Mouse (Mus musculus): ENCODE measurements around the gene Olfr764-ps1. TPM values are rescaled to one million over a fixed set of nuclear protein-coding genes. Genes with fewer than 3 reads are reported as not detected.
"Not testable (repeated sequence)": the region's sequence is repeated elsewhere in the genome, so short reads cannot be mapped to it uniquely, and the experiment has no call there.

The Olfr764-ps1 gene
- not detected in 2 replicates for polyA plus RNA-seq (2016; fragmentation: Nextera tagmentation; extraction: Ambion mirVana)

DNA sequence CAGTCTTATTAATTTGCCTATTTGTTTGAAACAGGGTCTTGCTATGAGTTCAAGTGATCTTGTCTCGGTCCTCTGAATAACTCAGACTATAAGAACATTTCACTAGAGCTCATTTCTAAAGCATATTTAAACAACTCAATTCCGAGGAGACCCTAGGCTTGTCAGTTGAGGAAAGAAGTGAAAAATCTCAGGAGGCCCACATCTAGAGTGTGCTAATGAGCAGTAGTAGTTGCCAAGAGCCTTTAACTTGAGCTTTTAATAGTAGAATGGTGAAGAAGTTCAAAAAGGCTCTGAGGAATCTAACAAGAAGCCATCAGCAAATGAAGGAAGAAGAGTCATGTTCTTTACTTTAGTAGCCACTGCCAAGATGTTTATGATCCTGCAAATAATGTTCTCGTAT is at the start of gene Olfr764-ps1:
Gene Olfr764-ps1 (minus strand): TSS at position 101 of the 400 bp plus-strand sequence.
- Histone ChIP-seq H3K36me3 (no peaks in the 10 kb centered on the region), H3K27ac (no peak within 1 kb of the TSS), H3K9me3 (no peaks in the 10 kb centered on the region), H3K4me3 (no peak within 1 kb of the TSS), H3K27me3 (ENCODE audit: insufficient read depth, poor library complexity, severe bottlenecking) (no peaks in the 10 kb centered on the region), H3K4me1 (no peaks in the 10 kb centered on the region)
- no peak for DNase-seq (ENCODE audit: low spot score)
- 75% methylated on average over 3 of the region's 3 CpGs for WGBS

DNA sequence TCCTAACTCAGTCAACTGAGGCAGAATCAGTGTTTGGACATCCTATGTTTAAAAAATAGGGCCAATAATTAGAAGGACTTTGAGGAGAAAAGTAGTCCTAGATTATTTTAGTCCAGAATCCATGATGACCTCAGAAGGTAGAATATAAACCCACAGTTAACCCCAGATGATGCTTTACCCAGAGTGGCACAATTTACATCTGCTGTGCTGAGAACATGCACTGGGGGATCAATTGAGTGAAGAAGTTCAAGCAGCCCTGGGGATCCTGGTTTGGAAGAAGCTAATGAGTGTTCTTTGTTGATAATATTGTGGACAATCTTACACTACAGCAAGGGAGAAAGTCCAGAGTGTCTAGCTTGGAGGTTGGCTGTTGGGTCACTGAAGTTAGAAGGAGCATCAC is 43.1 kb upstream of the Olfr764-ps1 start, which contains the start of gene Olfr767:
Gene Olfr767 (minus strand): TSS at position 101 of the 400 bp plus-strand sequence.
- DNase-seq (ENCODE audit: low spot score) = not testable (repeated sequence)

DNA sequence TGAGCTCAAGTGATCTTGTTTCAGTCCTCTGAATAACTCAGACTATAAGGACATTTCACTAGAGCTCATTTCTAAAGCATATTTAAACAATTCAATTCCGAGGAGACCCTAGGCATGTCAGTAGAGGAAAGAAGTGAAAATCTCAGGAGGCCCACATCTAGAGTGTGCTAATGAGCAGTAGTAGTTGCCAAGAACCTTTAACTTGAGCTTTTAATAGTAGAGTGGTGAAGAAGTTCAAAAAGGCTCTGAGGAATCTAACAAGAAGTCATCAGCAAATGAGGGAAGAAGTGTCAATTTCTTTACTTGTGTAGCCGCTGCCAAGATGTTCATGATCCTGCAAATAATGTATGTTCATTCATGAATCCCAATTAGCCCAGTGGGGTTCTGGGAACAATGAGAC is 29.2 kb upstream of the Olfr764-ps1 start, which contains the start of gene Olfr766-ps1:
Gene Olfr766-ps1 (minus strand): TSS at position 101 of the 400 bp plus-strand sequence.
- H3K36me3 ChIP-seq = no peaks in the 10 kb centered on the region
- H3K4me3 ChIP-seq = no peak within 1 kb of the TSS
- no peaks in the 10 kb centered on the region for H3K4me1 ChIP-seq
- no peak for DNase-seq (ENCODE audit: low spot score)
- 77% methylated on average over 2 of the region's 2 CpGs for WGBS
- H3K27me3 ChIP-seq (ENCODE audit: insufficient read depth, poor library complexity, severe bottlenecking) = no peaks in the 10 kb centered on the region
- H3K27ac ChIP-seq = no peak within 1 kb of the TSS
- H3K9me3 ChIP-seq = no peaks in the 10 kb centered on the region

More for the DNA sequence above, 43.1 kb upstream of the Olfr764-ps1 start, which contains the start of gene Olfr767:
- H3K4me1 ChIP-seq; H3K9me3 ChIP-seq; H3K27ac ChIP-seq; H3K27me3 ChIP-seq (ENCODE audit: insufficient read depth, poor library complexity, severe bottlenecking); H3K36me3 ChIP-seq; H3K4me3 ChIP-seq: not testable (repeated sequence)

DNA sequence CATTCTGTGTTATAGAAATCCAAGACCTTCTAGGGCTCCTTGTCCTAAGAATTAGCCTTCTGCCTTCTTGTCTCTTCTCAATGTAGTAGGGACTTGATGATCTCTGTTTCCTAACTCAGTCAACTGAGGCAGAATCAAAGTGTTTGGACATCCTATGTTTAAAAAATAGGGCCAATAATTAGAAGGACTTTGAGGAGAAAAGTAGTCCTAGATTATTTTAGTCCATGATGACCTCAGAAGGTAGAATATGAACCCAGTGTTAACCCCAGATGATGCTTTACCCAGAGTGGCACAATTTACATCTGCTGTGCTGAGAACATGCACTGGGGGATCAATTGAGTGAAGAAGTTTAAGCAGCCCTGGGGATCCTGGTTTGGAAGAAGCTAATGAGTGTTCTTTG is 10.2 kb upstream of the Olfr764-ps1 start, which contains the start of gene Olfr765:
Gene Olfr765 (minus strand): TSS at position 101 of the 400 bp plus-strand sequence.
- H3K27ac ChIP-seq; H3K4me1 ChIP-seq; H3K27me3 ChIP-seq (ENCODE audit: insufficient read depth, poor library complexity, severe bottlenecking); H3K4me3 ChIP-seq; DNase-seq (ENCODE audit: low spot score); H3K36me3 ChIP-seq; H3K9me3 ChIP-seq: not testable (repeated sequence)

DNA sequence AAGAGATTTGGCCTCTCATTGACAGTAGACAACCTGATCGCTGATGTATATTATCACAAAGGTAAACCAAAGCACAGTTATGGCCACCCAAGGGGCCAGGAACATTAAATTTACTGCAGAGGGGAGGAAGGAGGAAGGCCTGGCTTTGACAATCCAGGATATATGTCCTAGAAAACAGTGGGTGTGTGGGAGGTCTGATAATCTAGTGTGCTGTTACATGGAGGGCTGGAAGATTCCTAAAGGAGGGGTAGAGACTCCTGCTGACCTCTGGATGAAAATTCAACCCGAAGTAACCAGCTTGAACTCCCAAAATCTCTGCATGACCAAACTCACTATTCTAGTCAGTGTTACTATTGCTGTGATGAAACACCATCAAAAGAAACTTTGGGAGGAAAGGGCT is 11.4 kb downstream of the Olfr764-ps1 start:
- no peaks in the 10 kb centered on the region for H3K27me3 ChIP-seq (ENCODE audit: insufficient read depth, poor library complexity, severe bottlenecking)
- no peaks in the 10 kb centered on the region for H3K4me1 ChIP-seq
- no peak for DNase-seq (ENCODE audit: low spot score)
- no peaks in the 10 kb centered on the region for H3K36me3 ChIP-seq
- H3K27ac ChIP-seq = no peak overlapping the region
- 77% methylated on average over 2 of the region's 2 CpGs for WGBS
- no peak overlapping the region for H3K4me3 ChIP-seq
- H3K9me3 ChIP-seq = no peaks in the 10 kb centered on the region

DNA sequence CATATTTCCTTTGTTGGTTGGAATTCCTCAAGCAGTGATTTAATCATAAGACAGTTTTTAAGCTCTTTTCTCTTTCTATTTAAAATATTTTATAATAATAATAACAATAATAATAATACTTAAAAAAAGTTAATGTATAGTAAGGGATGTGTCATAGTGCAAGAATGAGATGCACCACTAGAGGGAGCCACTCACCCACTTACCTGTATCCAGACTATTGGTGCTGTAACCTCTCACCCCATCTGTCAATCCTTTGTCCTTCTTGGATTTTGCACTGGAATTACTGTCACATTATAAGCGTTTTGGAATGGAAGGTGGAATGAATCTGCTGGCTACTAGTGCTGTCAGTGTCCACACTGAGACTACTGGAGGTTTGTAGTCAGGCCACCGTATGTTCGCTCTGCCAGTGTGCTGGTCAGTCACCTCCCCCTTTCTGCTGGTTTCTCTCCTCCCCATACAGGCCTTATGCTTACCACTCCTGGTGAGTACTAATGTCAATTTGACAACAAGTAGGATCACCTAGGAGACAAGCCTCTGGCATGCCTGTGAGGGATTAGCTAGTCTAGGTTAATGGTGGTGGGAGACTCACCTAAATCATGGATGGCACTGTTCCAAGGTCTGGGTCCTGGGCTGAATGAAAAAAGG is 13.6 kb downstream of the Olfr764-ps1 start:
- H3K27me3 ChIP-seq (ENCODE audit: insufficient read depth, poor library complexity, severe bottlenecking) = no peaks in the 10 kb centered on the region
- WGBS = 56% methylated on average over 3 of the region's 3 CpGs

DNA sequence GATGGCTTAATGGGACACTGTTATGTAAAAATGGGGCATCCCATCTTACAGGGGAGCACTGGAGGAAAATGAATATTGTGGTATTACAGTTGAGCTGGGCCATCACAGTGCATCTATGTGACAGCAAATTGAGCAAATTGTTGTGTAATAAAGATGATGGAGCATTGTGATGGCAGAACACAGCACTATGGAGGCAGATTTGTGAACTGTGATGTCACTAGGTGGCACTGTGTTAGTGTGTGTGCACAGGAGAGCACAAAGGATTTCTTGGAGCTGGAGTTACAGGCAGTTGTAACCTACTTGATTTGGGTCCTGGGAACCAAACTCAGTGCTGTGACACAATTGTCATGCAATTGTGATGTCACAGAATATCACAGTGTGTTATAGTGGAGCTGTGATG is 16.4 kb downstream of the Olfr764-ps1 start:
- H3K27ac ChIP-seq = no peak overlapping the region
- no peaks in the 10 kb centered on the region for H3K36me3 ChIP-seq
- H3K4me3 ChIP-seq = no peak overlapping the region
- DNase-seq (ENCODE audit: low spot score) = no peak
- no peaks in the 10 kb centered on the region for H3K4me1 ChIP-seq
- no peaks in the 10 kb centered on the region for H3K9me3 ChIP-seq
- H3K27me3 ChIP-seq (ENCODE audit: insufficient read depth, poor library complexity, severe bottlenecking) = no peaks in the 10 kb centered on the region

More for the DNA sequence above, 13.6 kb downstream of the Olfr764-ps1 start:
- H3K9me3 ChIP-seq = no peaks in the 10 kb centered on the region
- no peaks in the 10 kb centered on the region for H3K4me1 ChIP-seq
- H3K36me3 ChIP-seq = no peaks in the 10 kb centered on the region
- no peak overlapping the region for H3K27ac ChIP-seq
- no peak for DNase-seq (ENCODE audit: low spot score)
- H3K4me3 ChIP-seq = no peak overlapping the region

DNA sequence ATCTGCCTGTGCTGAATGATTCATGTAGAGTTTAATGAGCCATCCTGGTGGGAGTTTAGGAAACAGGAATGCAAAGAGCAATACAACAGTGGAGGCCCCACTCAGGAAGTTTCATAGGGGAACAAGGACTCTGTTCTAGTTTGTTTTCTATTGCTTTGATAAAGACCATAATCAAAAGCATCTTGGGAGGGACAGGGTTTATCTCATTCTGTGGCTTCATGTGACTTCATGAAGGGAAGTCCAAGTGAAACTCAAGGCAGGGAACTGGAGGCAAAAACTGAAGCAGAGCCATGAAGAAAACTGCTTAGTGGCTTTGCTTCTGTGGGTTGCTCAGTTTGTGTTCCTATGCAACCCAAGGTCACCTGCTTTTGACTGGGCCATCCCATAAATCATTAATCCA is 25.2 kb downstream of the Olfr764-ps1 start:
- no peaks in the 10 kb centered on the region for H3K4me1 ChIP-seq
- no peak overlapping the region for H3K4me3 ChIP-seq
- H3K27ac ChIP-seq = no peak overlapping the region
- no peak for DNase-seq (ENCODE audit: low spot score)
- H3K36me3 ChIP-seq = no peaks in the 10 kb centered on the region
- H3K27me3 ChIP-seq (ENCODE audit: insufficient read depth, poor library complexity, severe bottlenecking) = no peaks in the 10 kb centered on the region
- no peaks in the 10 kb centered on the region for H3K9me3 ChIP-seq

DNA sequence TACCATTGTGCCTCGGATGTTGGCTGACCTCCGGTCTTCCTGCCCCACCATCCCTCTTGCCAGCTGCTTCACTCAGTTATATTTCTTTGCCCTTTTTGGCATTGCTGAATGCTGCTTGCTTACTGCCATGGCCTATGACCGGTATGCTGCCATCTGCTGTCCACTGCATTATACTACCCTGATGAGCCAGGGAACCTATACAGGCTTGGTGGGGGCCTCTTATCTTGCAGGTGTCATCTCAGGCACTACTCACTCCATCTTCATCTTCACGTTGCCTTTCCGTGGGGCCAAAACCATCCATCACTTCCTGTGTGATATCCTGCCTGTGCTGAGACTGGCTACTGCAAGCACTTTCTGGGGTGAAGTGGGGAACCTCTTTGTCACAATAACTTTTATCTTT is 28.2 kb downstream of the Olfr764-ps1 start:
- not testable (repeated sequence) for DNase-seq (ENCODE audit: low spot score); H3K27ac ChIP-seq; H3K9me3 ChIP-seq; H3K27me3 ChIP-seq (ENCODE audit: insufficient read depth, poor library complexity, severe bottlenecking); H3K4me1 ChIP-seq; H3K4me3 ChIP-seq; H3K36me3 ChIP-seq
- 74% methylated on average over 2 of the region's 5 CpGs for WGBS

DNA sequence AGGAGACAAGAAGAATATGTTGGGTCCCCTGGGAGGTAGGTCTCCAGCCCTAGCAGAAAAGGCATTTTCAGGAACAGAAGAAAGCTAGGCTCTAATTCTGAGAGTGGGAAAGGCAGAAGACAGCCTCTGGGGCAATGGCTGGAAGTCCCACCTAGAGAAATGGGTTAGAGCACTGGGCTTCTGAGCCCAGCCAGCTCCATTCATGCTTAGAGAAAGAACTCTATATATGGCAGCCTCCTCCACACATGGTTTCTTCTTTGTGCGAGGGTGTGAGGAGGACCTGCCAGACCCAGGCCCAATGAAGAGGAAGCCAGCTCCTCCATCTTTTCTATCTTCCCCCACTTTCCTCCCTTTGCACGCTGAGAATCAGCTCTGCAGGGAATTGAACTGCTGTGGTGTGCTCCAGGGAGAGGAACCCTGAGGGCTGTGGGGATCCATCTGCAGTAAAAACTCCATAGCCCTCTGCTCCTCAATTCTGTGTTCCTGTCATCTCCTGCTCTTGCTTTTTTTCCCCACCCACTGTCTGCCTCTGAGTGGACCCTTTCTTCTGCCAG is 29.3 kb downstream of the Olfr764-ps1 start, which contains the start of gene Olfr763:
Gene Olfr763 (plus strand): TSS at position 504 of the 554 bp plus-strand sequence.
- Histone ChIP-seq H3K27me3 (ENCODE audit: insufficient read depth, poor library complexity, severe bottlenecking) (no peaks in the 10 kb centered on the region), H3K36me3 (no peaks in the 10 kb centered on the region), H3K9me3 (peaks cover 6% of the 10 kb centered on the region), H3K4me1 (no peaks in the 10 kb centered on the region), H3K4me3 (no peak within 1 kb of the TSS), H3K27ac (no peak within 1 kb of the TSS)
- DNase-seq (ENCODE audit: low spot score) = peak; percentile 27
- 66% methylated on average over 2 of the region's 2 CpGs for WGBS

DNA sequence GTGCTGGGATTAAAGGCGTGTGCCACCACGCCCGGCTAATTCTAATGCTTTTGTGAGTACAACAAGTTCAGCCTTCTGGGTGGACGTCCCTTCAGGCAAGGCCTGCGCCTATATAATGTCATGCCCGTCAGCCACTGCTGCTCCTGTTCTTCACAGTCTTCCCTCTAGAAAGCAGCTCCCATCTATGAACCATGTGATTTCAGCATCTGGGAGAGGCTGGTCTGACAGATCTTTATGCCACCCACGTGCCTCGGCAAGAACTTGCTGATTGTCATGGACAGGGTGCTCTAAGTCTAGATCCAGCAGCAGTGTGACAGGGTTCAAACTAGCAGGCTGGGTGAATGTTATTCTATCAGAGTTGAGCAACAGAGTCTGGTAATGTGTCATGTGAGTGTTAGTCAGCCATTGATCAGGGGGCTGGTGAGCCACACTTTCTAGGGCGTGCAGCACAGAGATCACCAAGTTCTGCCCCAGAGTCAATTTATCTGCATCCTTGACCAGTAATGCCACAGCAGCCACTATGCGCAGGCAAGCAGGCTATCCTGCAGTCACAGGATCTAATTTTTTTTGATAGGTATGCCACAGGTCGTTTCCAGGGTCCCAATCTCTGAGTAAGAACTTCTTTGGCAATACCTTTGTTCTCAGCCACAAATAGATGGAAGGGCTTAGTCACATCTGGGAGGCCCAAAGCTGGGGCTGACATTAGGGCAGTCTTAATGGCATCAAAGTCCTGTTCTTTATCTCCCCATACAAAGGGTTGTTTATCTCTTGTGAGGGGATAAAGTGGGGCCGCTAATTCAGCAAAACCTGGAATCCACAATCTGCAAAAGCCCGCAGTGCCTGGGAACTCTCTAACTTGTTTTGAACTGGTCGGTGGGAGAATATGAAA is 35.4 kb downstream of the Olfr764-ps1 start:
- Histone ChIP-seq H3K9me3 (peaks cover 6% of the 10 kb centered on the region), H3K4me1 (no peaks in the 10 kb centered on the region), H3K27me3 (ENCODE audit: insufficient read depth, poor library complexity, severe bottlenecking) (no peaks in the 10 kb centered on the region), H3K4me3 (no peak overlapping the region), H3K36me3 (no peaks in the 10 kb centered on the region), H3K27ac (no peak overlapping the region)
- peak; percentile 53 for DNase-seq (ENCODE audit: low spot score)
- 66% methylated on average over 14 of the region's 14 CpGs for WGBS

DNA sequence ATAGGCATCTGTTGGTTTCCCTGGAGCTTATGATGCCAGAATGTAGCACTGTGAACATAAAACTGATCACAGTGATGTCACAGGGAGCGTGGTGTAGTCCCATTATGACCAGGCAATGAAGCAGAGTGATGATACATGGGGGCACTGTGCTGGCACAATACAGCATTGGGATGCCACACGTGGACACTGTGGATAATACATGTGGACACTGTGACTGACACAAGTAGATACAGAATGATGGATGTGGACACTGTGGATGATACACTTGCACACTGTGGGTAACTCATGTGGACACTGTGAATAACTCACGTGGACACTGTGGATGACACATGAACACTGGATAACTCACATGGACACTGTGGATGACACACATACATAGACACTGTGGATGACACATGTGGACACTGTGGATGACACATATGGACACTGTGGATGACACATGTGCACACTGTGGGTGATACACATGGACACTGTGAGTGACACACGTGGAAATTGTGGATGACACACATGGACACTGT is 43.1 kb downstream of the Olfr764-ps1 start:
- Histone ChIP-seq H3K4me3 (no peak overlapping the region), H3K9me3 (no peaks in the 10 kb centered on the region), H3K36me3 (no peaks in the 10 kb centered on the region), H3K27me3 (ENCODE audit: insufficient read depth, poor library complexity, severe bottlenecking) (no peaks in the 10 kb centered on the region), H3K4me1 (no peaks in the 10 kb centered on the region), H3K27ac (no peak overlapping the region)
- DNase-seq (ENCODE audit: low spot score) = peak; percentile 54
- 71% methylated on average over 4 of the region's 4 CpGs for whole genome bisulfite sequencing

DNA sequence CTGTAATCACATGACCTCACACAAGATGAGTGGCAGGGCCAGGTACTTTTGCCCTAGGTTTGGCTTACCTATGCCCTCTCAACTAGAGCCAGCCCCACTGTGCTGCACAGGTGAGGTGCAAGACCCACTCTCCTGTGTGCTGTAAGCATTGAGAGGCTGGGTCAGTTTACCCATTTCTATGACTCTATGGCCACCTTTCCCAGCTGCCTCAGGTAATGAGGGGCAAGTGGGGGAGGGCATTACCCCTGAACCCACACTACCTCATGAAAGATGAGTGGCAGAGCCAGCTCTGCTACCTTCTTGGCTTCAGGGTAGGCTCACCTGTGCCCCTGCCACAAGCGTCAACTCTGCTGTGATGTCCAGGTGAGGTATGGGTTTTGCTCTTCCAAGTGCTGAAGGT is 43.9 kb downstream of the Olfr764-ps1 start:
- WGBS = 80% methylated on average over 1 of the region's 1 CpGs
- Histone ChIP-seq H3K27me3 (ENCODE audit: insufficient read depth, poor library complexity, severe bottlenecking) (no peaks in the 10 kb centered on the region), H3K36me3 (no peaks in the 10 kb centered on the region), H3K27ac (no peak overlapping the region), H3K4me3 (no peak overlapping the region), H3K4me1 (no peaks in the 10 kb centered on the region), H3K9me3 (no peaks in the 10 kb centered on the region)
- DNase-seq (ENCODE audit: low spot score) = peak; percentile 66
